Mouse (Mus musculus): ENCODE results near the gene Stra6l.
A peak's percentile ranks its signal among the peaks of the same experiment; 100 is the strongest.

Gene Stra6l

DNA sequence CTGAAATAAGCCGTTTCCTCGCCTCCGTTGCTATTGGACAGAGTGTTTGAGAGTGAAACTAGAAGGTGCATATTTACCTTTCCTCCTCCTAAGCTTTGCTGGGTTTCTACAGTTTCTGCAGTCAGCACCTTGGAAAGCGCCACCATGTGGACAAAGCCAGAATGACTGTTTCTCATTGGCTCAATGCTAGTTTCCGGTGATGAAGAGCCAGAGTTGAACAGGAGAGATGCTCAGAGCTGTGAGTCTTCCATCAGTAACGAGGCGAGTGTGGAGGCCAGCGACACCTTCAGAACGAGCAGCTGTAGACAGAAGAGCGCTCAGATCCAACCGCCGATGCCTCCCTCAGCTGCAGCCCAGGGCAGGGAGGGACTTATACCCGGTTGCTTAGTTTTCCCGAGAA is 4.1 kb upstream of the Stra6l start:
- DNase-seq (ENCODE audit: low spot score in 2 of 2): no peak

DNA sequence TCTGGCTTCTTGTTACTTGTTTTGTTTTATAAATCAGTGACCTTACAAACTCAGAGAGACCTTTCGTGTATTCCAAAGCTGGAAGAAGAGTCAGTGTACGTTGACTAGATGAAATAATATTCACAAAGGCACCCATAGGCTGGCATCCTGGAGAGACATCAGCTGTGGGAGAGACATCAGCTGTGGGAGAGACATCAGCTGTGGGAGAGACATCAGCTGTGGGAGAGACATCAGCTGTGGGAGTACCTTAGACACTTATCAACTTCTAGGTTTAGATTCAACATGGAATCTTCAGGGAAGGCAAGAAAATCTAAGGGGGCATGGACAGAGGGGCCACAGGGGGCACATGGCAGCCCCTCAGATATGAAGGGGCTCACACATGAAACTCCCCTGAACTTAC is 2.2 kb upstream of the Stra6l start:
- no peak for DNase-seq (ENCODE audit: low spot score in 2 of 2)

DNA sequence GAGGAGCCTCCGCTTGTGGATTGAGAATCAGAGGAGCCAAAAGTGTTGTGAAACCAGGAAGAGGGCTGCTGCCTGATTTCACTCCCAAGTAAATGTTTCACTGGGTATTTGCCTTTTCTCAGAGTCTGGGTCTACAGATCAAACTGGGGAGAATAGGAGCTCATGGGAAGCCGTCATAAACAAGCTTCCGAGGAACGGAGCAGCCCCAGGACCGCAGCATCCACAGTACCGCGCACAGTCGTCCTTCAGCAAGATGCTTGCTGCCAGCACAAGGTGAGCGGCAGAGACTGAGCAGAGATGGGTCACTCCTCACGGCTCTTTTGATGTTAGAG is 327 bp downstream of the Stra6l start:
- no peak for DNase-seq (ENCODE audit: low spot score in 2 of 2)

DNA sequence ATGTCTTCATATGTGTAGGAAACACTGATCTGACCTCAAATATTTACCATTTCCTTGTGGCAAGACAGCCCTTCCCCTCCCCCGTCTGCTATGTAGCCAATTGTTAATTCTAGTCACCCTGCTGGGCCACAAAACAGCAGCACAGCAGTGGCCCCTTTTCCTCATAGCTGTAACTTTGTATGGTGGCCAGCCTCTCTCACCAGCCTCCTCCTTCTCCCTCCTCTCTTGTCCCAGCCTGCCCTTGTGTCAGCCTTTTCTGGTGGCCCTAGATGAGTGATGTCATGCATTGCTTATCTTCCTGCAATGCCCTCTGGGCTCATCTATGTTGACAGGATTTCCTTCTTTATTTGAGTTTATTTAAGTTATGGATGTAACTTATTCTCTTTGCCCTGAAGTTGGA is 955 bp downstream of the Stra6l start:
- DNase-seq (ENCODE audit: low spot score in 2 of 2): no peak

DNA sequence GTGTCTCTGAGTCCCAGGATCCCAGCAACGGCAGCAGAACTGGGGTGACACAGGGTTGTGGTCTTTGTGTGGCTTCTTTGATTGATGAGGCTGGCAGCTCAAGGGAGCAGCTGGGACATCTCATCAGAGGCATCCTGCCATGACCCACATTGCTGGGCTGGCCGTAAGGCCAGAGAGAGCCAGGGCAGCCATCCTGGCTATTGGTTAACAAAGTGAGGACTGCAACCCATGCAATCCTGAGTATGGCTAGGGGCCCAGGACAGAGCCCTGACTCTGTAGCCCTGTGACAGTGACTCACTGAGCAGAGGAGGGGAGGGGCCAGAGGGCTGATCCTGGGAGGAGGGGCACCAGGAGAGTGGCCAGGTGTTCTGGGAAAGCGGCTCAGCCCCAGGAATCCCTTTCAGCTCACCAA is 3.2 kb downstream of the Stra6l start:
- DNase-seq (ENCODE audit: low spot score in 2 of 2): no peak

DNA sequence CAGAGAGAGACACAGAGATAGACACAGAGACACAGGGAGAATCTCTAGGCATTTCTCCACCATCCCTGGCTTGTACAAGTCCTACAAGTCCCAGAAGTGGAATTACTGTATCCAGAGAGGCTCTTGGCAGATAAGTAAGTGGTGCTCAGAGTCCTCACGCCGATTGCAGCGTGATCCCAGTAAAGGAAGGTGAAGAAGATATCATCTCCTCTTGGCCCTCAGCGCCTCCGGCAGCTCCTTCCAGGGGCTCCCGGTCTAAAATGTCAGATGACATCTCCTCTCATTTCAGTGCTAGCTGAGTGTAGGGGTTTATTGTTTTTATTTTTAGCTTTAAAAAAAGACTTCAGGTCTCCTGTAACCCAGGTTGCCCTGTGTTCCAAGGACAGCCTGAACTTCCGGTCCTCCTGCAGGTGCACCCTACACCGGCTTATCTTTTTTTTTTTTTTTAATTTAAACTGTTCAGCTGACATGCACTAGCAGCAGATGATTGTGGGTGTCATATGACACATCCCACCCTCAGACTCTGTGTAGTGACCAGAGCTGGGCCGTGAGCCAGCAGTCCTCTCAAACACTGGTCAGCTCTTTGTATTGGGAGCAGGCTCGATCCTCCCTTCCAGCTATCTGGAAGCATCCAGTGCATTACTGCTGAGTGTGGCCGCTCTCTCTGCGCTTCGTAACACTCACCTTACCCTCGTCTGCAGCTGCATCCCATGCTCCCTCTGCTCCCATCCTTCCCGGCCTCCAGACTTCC is 5.2 kb downstream of the Stra6l start:
- DNase-seq (ENCODE audit: low spot score in 2 of 2): no peak

DNA sequence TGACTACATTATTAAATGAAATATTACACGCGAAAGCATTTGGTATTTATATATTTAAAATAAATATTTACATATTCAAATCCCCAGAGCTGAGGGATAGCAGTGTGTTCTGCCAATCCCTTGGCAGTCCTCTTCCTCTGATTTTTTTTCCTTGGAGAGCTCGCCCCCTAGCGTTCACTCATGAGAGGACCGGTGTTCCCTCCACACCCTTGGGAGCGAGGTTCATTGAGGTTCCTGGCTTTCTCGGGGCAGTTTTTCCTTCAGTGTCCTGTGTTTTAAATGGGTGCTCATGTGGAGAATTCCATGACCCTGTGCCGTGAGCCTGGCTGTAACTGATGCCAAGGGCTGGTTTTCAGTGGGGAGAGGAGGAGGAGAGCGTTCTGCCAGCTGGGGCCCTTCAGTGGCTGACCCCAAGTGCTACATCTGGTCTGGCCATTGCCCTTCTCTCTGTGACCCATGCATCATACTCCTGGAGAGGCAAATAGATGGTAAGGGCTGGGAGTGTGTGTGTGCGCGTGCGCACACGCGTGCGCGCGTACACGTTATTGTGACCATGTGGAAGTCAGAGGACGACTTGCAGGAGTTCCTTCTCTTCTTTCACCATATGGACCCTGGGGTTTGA is 7.5 kb downstream of the Stra6l start:
- DNase-seq (ENCODE audit: low spot score in 2 of 2): peak; percentile 47 to 62

DNA sequence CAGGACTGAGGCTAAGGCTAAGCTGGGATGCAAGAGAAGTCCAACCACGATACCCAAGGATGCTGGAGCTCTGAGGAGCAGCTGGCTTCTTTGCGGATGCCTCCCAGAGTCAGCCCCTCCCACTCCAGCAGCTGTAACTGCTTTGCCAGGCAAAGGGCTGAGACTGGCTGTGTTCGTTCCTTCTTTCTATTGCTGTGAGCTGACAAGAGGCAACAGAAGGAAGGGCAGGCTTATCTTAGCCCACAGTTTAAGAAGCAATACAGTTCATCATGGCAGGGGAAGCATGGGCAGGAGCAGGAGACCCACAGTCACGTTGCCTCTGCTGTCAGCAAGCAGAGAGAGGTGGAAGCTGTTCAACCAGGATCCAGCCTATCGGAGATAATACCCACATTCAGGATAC is 12.7 kb downstream of the Stra6l start:
- DNase-seq (ENCODE audit: low spot score in 2 of 2): no peak

DNA sequence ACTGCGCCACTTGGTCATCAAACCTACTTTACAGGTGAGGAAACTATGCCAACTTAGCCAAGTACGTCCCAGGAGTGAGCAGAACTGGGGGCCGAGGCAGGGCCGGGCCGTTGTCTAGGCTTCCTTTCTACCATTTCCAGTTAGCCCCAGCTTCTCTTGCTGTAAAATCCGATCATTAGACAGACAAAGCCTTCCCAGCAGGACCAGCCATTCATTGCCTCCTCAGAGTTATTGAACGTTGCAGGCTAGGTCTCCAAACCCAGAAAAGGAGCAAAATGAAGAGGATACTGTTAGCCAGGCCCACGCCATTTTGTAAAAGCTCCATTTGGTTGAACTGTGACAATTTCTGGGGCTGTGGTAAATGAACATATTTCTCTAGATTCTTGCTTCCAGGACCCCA is 19.0 kb downstream of the Stra6l start:
- no peak for DNase-seq (ENCODE audit: low spot score in 2 of 2)

DNA sequence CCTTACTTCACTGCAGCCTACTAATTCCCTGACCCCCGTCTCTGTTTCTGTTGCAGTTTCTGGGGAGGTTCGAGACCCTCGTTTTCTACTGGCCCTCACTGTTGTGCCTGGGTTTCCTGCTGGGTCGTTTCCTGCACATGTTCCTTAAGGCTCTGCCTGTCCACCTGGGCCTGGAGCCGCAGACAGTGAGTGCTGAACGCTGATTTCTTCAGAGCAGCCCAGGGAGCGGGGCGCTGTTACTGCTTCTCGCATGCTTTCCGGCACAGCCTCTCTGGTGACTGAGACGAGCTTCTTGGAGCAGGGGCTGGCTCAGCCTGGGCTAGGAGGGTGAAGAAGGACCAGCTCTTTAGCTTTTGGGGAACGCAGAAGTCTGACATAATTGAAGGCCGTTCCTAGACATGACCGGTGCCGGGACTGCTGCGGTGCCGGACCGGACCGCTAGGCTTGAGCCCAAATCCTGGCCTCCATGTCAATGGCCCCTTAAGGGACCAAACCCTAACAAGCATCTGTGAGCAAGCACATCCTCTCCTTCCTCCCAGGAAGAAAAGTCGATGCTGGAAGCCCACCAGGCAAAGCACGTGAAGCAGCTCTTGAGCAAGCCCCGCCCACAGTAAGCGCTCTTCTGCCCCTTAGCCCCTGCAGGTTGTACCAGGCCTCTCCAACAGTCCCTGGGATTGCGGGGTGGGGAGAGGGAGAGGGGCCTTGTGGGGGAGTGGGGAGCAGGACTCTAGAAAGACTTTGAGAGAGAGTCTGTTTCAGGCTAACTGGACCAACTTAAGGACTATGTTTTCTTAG is 20.8 kb downstream of the Stra6l start:
- peak in 1 of 2 experiments; percentile 27 for DNase-seq (ENCODE audit: low spot score in 2 of 2)

DNA sequence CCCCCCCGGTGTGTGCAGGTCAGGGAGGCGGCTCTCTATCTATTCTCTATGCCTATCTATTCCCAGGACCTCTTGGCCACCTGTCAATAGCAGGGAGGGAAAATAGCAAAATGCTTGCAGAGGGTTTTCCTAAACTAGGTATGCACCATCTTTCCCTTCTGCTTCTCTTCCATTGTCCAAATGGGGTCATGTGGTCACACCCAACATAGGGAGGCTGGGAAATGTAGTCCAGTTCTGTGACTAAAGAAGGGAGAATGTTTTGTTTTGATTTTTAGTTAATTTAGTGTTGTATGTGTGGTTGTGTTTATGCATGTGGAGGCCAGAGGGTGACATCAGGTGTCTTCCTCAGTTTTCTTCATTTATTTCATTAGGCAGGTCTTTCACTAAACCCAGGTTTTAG is 23.7 kb downstream of the Stra6l start:
- DNase-seq (ENCODE audit: low spot score in 2 of 2): no peak

DNA sequence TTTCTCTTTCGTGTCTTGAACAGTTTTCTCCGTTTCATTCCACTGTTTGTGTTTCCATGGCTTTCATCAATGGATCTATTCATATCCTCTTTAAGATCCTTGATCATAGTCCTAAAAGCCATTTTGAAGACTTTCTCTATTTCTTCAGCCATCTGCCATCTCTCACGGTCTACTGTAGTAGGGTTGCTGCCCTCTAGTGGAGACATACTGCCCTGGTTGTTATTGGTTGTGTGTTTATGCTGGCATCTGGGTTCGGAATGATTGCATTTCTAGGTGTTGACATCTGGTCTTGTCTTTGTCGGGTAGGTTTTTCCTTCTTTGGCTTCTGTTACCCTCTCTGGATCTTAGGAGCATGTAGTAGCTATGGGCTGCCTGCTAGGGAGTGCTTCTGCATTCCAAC is 30.5 kb downstream of the Stra6l start:
- DNase-seq (ENCODE audit: low spot score in 2 of 2): no peak

DNA sequence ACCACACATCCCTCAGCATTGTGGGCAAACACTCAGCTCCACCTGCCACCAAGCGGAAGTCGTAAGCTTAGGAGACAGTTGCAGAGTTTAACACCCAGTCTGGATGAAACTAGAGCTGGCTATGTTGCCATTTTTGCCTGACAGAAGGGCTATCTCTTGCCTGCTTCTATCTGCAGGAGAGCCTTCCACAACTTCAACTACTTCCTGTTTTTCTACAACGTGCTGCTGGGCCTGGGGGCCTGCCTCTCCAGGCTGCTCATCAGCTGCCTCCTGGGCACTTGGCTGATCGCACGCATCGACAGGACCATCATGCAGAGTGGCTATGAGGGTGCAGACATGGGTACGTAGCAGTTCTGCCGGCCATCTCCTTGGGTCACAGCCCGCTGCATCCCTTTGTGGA is 34.1 kb downstream of the Stra6l start:
- no peak for DNase-seq (ENCODE audit: low spot score in 2 of 2)

DNA sequence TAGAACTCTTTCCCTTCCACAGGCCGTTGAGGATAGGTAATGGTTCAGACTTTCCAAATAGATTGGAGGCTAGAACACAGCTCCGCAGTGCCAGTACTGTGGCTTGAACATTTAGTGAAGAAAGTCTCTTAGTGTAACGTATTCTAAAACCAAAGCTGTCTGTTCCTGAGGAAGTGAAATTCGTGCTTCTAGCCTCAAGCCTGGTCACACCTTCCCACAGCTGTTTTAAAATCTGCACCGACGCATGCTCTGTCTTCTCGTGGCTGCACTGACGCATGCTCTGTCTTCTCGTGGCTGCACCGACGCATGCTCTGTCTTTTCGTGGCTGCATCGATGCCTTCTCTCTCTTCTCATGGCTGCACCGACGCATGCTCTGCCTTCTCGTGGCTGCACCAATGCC is 34.8 kb downstream of the Stra6l start:
- no peak for DNase-seq (ENCODE audit: low spot score in 2 of 2)

DNA sequence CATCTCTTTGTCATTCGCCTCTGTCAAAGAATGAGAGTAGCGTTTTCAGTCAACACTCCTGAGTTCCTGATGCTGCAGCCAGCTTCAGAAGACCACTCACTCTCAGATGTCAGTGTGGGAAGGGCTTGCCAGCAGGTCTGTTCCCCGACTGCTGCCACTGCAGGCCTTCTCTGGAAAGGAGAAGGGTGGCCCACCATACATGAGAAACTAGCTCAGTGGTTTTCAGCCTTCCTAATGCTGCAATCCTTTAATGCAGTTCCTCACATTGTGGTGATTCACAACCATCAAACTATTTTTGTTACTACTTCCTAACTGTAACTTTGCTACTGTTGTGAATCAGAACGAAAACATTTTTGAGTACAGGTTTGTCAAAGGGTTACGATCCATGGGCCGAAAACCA is 41.0 kb downstream of the Stra6l start:
- DNase-seq (ENCODE audit: low spot score in 2 of 2): no peak

DNA sequence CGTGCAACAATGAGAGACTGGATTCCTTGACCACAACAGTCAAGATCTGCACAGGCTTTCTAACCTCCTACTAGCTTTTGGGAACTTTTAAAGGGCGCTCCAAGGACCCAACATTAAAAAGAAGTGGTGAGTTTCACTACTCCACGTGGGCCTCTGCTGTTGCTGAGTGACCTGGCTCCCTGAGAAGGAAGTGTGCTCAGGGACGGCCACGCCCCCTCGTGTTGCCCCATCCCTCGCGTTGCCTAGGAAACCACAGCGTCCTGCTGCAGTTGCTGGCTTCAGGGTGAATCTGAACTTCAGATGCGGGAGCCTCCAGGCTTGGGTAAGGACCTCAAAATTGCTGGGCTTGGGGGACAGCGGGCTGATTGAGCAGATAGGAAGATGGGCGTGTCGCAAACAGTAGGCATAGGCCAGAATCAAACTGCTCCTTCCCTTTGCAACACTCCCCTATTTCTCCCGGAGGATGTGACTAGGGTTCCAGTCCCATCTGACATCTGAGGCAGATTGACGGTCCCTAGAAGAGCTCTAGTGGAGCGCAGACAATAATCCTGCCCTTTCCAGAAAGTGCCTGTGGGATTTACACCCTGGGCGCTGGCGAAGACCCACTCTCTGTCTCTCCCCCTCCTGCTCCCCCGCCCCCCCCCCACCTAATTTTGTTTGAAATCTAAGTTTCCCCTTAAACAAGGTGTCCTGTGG is 41.8 kb downstream of the Stra6l start, which contains the start of gene Ccdc180:
Ccdc180 (plus strand) TSS at position 238 of the 696 bp plus-strand sequence.
- peak; percentile 48 to 56 for DNase-seq (ENCODE audit: low spot score in 2 of 2)

DNA sequence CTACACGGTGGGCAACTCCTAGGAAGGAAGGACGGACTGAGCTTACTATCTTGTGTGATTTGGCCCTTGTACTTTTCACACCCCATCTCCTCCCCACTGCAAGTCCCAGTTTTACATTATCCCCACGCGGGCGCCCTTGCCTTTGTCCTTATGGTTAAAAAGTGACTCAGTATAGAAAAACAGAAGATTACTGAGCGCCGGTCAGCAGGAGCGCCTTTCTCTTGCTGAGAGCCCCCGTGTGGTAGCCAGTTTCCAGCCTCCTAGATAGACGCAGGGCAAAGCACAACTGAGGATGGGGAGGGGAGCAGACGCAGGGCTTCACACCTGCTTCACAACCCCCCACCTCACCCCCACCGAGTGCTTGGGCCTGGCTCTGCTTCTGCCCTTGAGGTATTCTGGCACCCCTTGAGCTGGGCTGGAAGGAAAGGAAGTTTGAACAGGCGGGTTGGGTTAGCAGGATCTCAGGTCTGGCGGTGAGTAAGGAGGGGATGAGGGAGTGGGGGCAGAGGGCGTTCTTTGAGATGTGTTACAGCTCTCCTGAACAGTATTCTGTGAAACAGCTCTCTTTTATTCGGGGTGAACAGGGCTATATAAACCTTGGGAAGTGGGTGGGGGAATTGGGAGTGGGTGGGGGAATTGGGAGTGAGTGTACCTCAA is 48.1 kb downstream of the Stra6l start:
- DNase-seq (ENCODE audit: low spot score in 2 of 2): no peak

DNA sequence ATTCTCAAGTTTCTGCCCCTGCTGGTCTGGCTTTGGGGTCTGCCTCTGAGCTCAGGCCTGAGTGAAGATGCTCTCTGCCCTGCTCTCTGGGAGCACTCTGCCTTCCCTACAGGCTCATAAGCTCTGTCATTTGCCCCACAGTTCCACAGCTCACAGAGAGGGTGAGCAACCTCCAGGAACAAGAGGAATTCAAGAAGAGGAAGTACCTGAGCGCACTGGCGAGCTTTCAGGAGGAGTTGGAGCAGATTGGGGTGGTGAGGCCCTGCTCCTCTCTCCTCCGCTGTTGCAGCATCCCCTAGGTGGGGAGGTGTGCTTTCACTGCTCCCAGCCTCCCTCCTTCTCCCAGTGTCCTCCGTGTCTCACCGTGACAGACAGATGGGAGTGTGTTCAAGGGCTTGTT is 49.9 kb downstream of the Stra6l start:
- no peak for DNase-seq (ENCODE audit: low spot score in 2 of 2)

DNA sequence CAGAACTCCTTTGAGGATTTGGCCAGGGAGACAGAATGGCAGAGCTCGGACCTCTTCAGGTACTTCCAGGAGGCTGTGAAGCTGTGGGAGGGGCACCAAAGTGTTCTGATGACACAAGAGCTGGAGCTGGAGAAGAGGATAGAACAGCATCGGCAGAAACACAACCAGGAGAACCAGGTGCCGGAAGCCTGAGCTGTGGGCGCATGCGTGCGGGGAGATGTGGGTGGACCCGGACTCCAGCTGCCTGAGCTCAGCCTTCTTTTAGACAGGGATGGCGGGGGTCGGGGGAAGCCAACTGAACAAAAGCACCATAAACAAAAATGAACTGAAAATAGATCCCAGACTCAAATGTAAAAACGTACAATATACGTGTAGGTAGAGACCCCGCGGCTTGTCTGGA is 60.8 kb downstream of the Stra6l start:
- DNase-seq (ENCODE audit: low spot score in 2 of 2): no peak

DNA sequence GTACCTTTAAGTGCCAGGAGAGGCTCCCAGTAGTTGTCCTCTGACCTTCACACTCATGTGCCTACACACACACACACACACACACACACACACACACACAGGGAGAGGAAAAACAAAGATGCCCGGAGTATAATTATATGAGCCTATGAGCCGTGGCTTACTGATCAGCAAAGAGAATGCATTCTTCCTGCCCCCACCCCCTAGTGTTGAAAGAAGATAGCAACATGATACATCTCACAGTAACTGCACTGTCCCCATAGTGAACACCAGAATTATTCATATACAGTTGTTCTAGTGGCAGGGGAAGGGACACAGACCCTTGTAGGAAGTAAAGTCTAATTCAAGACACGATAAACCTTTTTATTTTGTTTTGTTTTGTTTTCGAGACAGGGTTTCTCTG is 61.5 kb downstream of the Stra6l start:
- no peak for DNase-seq (ENCODE audit: low spot score in 2 of 2)

DNA sequence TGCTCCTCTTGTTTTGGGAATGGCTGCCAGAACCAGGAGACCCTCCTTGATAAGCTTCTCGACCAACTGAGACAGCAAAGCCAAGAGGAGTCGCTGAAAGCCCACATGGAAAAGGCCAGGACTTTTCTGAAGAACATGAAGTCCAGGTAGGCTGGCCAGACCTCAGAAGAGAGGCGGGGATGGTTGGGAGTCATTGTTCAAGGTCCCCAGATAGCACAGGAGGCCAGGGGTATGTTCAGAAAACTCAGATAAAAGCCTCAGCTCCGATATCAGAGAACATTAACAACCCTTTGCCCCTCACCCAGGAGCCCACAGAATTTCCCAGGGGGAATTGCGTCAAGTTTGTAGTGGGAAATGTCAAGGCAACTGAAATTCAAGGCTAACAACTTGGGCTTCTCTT is 62.8 kb downstream of the Stra6l start:
- DNase-seq (ENCODE audit: low spot score in 2 of 2): no peak

DNA sequence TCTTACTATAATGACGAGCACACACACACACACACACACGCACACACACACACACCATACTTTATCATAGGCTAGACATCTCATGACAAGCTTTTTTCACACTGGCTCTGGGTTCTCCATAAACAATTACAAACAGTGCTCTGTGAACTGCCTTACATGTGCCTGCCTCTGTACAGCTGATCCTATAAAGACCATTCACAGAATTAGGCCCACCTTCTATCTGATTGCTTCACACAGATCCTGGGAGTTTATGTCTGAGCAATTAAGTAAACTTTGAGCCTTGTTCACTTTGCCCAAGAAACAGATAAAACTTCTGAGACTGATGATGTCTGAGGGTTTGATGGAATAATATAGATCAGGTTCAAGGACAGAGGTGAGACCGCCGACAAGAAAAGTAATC is 63.4 kb downstream of the Stra6l start:
- DNase-seq (ENCODE audit: low spot score in 2 of 2): no peak

All from urinary bladder, adult 18-20 months (tissue).